Mouse (Mus musculus): ENCODE measurements at regions not wholly inside any gene's neighbourhood (a gene's known extent, or its start where the extent isn't known, plus 50 kb on each side); places are given as distances from the start of the nearest gene placed in this dataset. TPM values are rescaled to one million over a fixed set of nuclear protein-coding genes. Genes with fewer than 3 reads are reported as not detected.

DNA sequence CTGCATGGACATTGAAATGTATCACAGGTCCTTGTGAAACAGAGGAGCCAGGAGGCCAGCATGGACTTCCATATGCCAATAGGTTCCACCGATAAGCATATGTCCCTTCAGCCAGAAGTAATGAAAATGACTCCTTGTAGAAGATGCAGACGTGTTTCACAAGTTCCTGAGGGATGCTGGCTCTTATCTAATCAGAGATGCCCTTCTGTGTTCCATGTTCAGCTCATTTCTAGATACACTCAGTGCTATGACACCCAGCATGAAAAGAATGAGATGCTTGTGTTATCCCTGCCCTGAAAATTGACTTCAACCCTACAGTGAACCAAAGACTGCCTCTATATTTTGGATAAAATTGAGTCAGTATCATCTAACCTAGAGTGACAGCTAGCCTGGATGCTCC lies 53.8 kb upstream of the Elac2 start:
- DNase-seq: no peak

DNA sequence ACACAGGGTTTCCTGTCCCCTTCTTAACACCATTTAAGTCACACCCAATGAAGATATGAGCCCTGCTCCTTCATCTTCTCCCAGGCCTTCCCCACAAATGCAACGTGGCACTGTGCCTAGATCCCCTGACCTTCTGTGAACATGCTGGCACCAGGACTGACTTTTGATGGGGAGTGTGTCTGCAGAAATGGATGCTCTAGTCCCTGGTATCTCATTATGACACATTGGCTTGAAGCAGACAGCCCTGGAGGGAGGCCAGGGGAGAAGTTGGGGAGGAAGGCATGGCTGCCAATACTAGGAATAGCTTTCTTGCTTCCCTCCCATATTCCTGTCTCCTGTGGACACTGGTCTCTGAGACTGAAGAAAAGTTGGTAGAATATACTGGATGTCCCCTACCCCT lies 52.9 kb upstream of the Elac2 start:
- DNase-seq: peak; percentile 17

Small RNAs in the stretch of these regions (microRNA-seq; reads per million reads assigned to microRNA genes)
- gene Gm24275: not detected
